Mouse (Mus musculus): ENCODE results near the gene 4933406M09Rik. TPM values are rescaled to one million over a fixed set of nuclear protein-coding genes. Genes with fewer than 3 reads are reported as not detected.

The 4933406M09Rik gene
- polyA plus RNA-seq, 1 experiment from 2014 or later: not detected

- Histone ChIP-seq H3K27me3 (replicated peaks) (no peaks in the 10 kb centered on the region), H3K9me3 (no peaks in the 10 kb centered on the region), H3K27ac (no peak overlapping the region), H3K36me3 (peaks cover 50% of the 10 kb centered on the region), H3K9ac (no peak overlapping the region), H3K4me2 (replicated peaks) (no peak overlapping the region), H3K4me3 (replicated peaks) (no peak overlapping the region), H3K4me1 (replicated peaks) (peaks cover 3% of the 10 kb centered on the region; the same call in 1 of the 2 replicates)
- ATAC-seq: no peak
- 94% methylated on average over 2 of the region's 2 CpGs for WGBS
Measured at GRCm38 (mm10) chr1:134353326-134353725, 32.4 kb upstream of the 4933406M09Rik start.

GRCm38 (mm10) chr1:134357461-134357860 lies 28.3 kb upstream of the 4933406M09Rik start:
- Histone ChIP-seq H3K9me3 (no peaks in the 10 kb centered on the region), H3K4me1 (replicated peaks) (peaks cover 6% of the 10 kb centered on the region), H3K36me3 (peaks cover 41% of the 10 kb centered on the region), H3K27ac (no peak overlapping the region), H3K4me3 (replicated peaks) (no peak overlapping the region), H3K27me3 (replicated peaks) (no peaks in the 10 kb centered on the region), H3K9ac (no peak overlapping the region), H3K4me2 (replicated peaks) (no peak overlapping the region)
- ATAC-seq: peak; percentile 61
- 59% methylated on average over 4 of the region's 4 CpGs for WGBS

GRCm38 (mm10) chr1:134360656-134361055 lies 25.1 kb upstream of the 4933406M09Rik start:
- no peak overlapping the region; the same call in 1 of the 2 replicates for H3K9ac ChIP-seq
- H3K27me3 ChIP-seq (replicated peaks): no peaks in the 10 kb centered on the region
- H3K4me1 ChIP-seq (replicated peaks): peaks cover 6% of the 10 kb centered on the region
- no peaks in the 10 kb centered on the region for H3K9me3 ChIP-seq
- H3K4me3 ChIP-seq (replicated peaks): peak overlapping the region; percentile 86
- no peak for ATAC-seq
- H3K27ac ChIP-seq: no peak overlapping the region
- 72% methylated on average over 7 of the region's 7 CpGs for WGBS
- H3K4me2 ChIP-seq (replicated peaks): peak overlapping the region; percentile 76
- H3K36me3 ChIP-seq: peaks cover 17% of the 10 kb centered on the region

- H3K4me2 ChIP-seq (replicated peaks): peak overlapping the region; percentile 76
- peaks cover 6% of the 10 kb centered on the region for H3K4me1 ChIP-seq (replicated peaks)
- under 1% methylated on average over 31 of the region's 44 CpGs for WGBS
- peak overlapping the region; percentile 97 for H3K9ac ChIP-seq
- peak overlapping the region; percentile 84 for H3K27ac ChIP-seq
- peak overlapping the region; percentile 86 for H3K4me3 ChIP-seq (replicated peaks)
- peaks cover 12% of the 10 kb centered on the region for H3K36me3 ChIP-seq
- H3K9me3 ChIP-seq: no peaks in the 10 kb centered on the region
- peak; percentile 90 for ATAC-seq
- no peaks in the 10 kb centered on the region for H3K27me3 ChIP-seq (replicated peaks)
Measured at GRCm38 (mm10) chr1:134361195-134361856, 24.4 kb upstream of the 4933406M09Rik start.

- peak; percentile 97 for ATAC-seq
- peak within 1 kb of the TSS; percentile 86 for H3K4me3 ChIP-seq (replicated peaks)
- H3K9me3 ChIP-seq: no peaks in the 10 kb centered on the region
- under 1% methylated on average over 38 of the region's 38 CpGs for WGBS
- H3K27me3 ChIP-seq (replicated peaks): no peaks in the 10 kb centered on the region
- H3K4me2 ChIP-seq (replicated peaks): peak within 1 kb of the TSS; percentile 76
- peaks cover 6% of the 10 kb centered on the region for H3K4me1 ChIP-seq (replicated peaks)
- peak within 1 kb of the TSS; percentile 97 for H3K9ac ChIP-seq
- peaks cover 12% of the 10 kb centered on the region for H3K36me3 ChIP-seq
- peak within 1 kb of the TSS; percentile 84 for H3K27ac ChIP-seq
Measured at GRCm38 (mm10) chr1:134361857-134362212, 23.9 kb upstream of the 4933406M09Rik start, which contains the start of gene Tmem183a. Tmem183a (minus strand) TSS chr1:134361979.

- Histone ChIP-seq H3K4me1 (replicated peaks) (peaks cover 3% of the 10 kb centered on the region), H3K4me2 (replicated peaks) (no peak overlapping the region), H3K27me3 (replicated peaks) (no peaks in the 10 kb centered on the region), H3K9me3 (no peaks in the 10 kb centered on the region), H3K9ac (no peak overlapping the region), H3K4me3 (replicated peaks) (no peak overlapping the region), H3K36me3 (peaks cover 8% of the 10 kb centered on the region; the same call in 1 of the 2 replicates), H3K27ac (no peak overlapping the region)
- no peak for ATAC-seq
- 82% methylated on average over 4 of the region's 4 CpGs for WGBS
Measured at GRCm38 (mm10) chr1:134363194-134363593, 22.5 kb upstream of the 4933406M09Rik start.

DNA sequence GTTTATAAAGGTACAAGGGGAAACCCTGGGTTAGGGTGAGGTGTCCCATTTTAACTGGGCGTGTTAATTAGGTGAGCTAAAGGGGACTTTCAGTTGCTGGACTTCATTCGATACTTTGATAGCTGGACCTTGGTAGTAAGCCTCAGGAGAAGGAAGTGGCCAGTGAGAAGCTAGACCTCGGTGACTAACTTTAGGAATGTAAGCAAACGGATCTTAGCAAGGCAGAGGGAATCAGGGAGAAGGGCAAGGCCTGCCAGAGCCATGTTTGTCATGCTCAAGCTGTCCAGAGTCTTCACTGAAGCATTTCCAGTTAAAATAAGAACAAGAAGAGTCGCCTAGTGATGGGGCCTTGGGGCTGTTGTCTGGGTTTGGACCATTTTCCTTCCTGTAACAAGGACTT lies 20.2 kb upstream of the 4933406M09Rik start:
- 60% methylated on average over 5 of the region's 5 CpGs for WGBS
- Histone ChIP-seq H3K27ac (no peak overlapping the region), H3K36me3 (peaks cover 2% of the 10 kb centered on the region; the same call in 1 of the 2 replicates), H3K27me3 (replicated peaks) (0 out of 2 replicates have a peak, but pooled peaks cover 3% of the 10 kb centered on the region), H3K9ac (no peak overlapping the region), H3K4me1 (replicated peaks) (peaks cover 3% of the 10 kb centered on the region; the same call in 1 of the 2 replicates), H3K4me3 (replicated peaks) (no peak overlapping the region), H3K9me3 (no peaks in the 10 kb centered on the region), H3K4me2 (replicated peaks) (no peak overlapping the region)
- no peak for ATAC-seq

DNA sequence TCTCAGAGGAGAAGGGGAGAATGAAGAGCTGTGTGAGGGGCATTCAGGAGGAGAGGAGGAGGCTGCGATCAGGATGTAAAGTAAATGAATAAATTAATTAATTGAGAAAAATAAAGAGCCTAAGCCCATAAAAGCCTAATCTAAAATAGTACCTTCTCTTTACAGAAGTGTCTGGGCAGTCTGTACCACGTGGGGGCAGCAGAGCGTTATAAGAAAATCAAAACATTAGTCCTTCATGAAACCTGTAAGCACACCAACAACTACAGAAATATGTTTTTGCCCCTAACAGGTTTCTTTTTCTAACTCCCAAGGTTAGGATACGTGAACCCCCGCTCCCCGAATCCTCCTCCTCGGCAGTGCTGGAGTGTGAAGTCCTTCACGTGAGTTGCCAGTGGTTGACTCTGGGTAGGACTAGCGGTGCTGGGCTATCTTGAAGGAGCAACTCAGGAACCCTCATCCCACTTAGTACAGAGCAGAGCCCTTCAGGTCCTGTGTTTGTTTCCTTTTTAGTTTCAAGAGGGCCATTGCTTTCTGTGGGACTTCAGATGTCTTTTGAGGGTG lies 16.9 kb upstream of the 4933406M09Rik start:
- H3K4me3 ChIP-seq (replicated peaks): no peak overlapping the region
- no peak for ATAC-seq
- H3K9ac ChIP-seq: no peak overlapping the region
- no peak overlapping the region for H3K4me2 ChIP-seq (replicated peaks)
- no peaks in the 10 kb centered on the region for H3K4me1 ChIP-seq (replicated peaks)
- H3K9me3 ChIP-seq: no peaks in the 10 kb centered on the region
- 53% methylated on average over 9 of the region's 9 CpGs for WGBS
- H3K36me3 ChIP-seq: no peaks in the 10 kb centered on the region
- 0 out of 2 replicates have a peak, but pooled peaks cover 3% of the 10 kb centered on the region for H3K27me3 ChIP-seq (replicated peaks)
- no peak overlapping the region for H3K27ac ChIP-seq

DNA sequence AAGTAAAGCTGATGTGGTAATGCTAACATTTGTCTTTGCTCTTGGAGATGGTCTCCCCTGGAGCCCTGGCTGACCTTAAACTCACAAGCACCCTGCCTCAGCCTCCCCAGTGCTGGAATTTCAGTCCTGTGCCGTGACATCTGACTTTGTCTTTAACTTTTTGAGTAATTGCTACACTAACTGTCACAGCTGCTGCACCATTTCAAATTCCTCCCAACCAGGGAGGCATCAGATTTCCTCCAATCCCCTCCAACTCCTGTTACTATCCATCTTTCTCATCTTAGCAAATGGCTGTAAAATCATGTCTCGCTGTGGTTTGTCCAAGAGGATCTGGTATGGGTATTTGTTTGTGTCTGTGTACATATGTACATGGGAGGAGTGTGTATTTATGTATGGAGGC lies 11.6 kb upstream of the 4933406M09Rik start:
- Histone ChIP-seq H3K27me3 (replicated peaks) (no peaks in the 10 kb centered on the region), H3K9me3 (no peaks in the 10 kb centered on the region), H3K4me2 (replicated peaks) (no peak overlapping the region), H3K27ac (no peak overlapping the region), H3K4me3 (replicated peaks) (no peak overlapping the region), H3K4me1 (replicated peaks) (no peaks in the 10 kb centered on the region), H3K36me3 (no peaks in the 10 kb centered on the region), H3K9ac (no peak overlapping the region)
- ATAC-seq: no peak
- 69% methylated on average over 2 of the region's 2 CpGs for WGBS

DNA sequence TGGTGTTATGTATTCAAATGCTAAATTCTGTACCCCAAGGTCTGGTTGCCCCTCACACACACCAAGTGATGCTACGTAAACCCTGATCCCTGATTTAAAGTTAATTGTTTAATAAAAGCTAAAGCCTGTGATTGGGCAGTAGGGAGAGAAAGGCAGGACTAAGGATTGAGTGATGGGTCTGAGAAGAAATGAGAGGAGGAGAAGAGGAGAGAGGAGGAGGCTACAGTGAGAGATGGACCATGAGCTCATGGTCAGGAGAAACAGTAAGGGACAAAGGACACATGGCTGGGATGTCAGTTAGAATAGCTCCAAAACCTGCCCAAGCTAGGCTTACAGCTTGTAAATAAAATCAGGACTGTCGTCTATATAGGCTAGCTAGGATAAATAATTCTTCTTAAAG lies 4.7 kb upstream of the 4933406M09Rik start:
- 65% methylated on average over 2 of the region's 2 CpGs for WGBS
- H3K27me3 ChIP-seq (replicated peaks): no peaks in the 10 kb centered on the region
- no peaks in the 10 kb centered on the region for H3K9me3 ChIP-seq
- no peak overlapping the region for H3K9ac ChIP-seq
- H3K36me3 ChIP-seq: no peaks in the 10 kb centered on the region
- ATAC-seq: no peak
- no peak overlapping the region for H3K27ac ChIP-seq
- no peaks in the 10 kb centered on the region for H3K4me1 ChIP-seq (replicated peaks)
- no peak overlapping the region for H3K4me3 ChIP-seq (replicated peaks)
- H3K4me2 ChIP-seq (replicated peaks): no peak overlapping the region; the same call in 1 of the 2 replicates

GRCm38 (mm10) chr1:134381795-134382625 lies 3.7 kb upstream of the 4933406M09Rik start:
- H3K9me3 ChIP-seq: no peaks in the 10 kb centered on the region
- H3K9ac ChIP-seq: peak overlapping the region; percentile 37
- no peak overlapping the region for H3K27ac ChIP-seq
- peak overlapping the region; percentile 73 for H3K4me2 ChIP-seq (replicated peaks)
- H3K36me3 ChIP-seq: no peaks in the 10 kb centered on the region
- H3K27me3 ChIP-seq (replicated peaks): no peaks in the 10 kb centered on the region
- 2% methylated on average over 19 of the region's 19 CpGs for WGBS
- H3K4me3 ChIP-seq (replicated peaks): peak overlapping the region; percentile 27
- no peaks in the 10 kb centered on the region for H3K4me1 ChIP-seq (replicated peaks)
- no peak; the same call in 1 of the 2 replicates for ATAC-seq

GRCm38 (mm10) chr1:134384581-134384980 lies 1.2 kb upstream of the 4933406M09Rik start:
- Histone ChIP-seq H3K9ac (no peak overlapping the region), H3K27me3 (replicated peaks) (no peaks in the 10 kb centered on the region), H3K27ac (no peak overlapping the region), H3K4me2 (replicated peaks) (no peak overlapping the region), H3K36me3 (no peaks in the 10 kb centered on the region), H3K4me1 (replicated peaks) (no peaks in the 10 kb centered on the region), H3K4me3 (replicated peaks) (no peak overlapping the region), H3K9me3 (no peaks in the 10 kb centered on the region)
- no peak for ATAC-seq
- WGBS: 89% methylated on average over 4 of the region's 4 CpGs
